Mouse (Mus musculus): ENCODE measurements around the gene Fyn.

The Fyn gene

DNA sequence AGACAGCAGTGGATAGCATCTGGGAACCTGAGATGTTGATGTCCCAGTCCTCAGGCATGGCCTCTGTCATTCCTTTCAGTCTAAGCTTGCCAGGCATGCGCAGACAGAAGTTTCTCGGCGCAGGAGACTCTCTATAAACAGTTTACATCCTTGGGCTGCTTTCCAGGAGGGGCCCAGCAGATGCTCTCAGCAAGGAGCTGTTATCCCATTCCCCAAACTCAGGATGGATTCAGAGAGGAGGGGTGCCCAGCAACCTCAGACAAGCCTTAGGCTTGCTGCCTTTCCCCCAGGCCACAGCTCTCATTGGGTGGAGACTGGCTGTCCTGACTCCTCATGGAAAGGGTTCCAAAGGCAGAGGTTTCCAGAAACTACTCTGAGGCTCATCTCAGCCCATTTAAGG is 242.6 kb downstream of the Fyn start:
- no peak for DNase-seq (ENCODE audit: low read depth)

DNA sequence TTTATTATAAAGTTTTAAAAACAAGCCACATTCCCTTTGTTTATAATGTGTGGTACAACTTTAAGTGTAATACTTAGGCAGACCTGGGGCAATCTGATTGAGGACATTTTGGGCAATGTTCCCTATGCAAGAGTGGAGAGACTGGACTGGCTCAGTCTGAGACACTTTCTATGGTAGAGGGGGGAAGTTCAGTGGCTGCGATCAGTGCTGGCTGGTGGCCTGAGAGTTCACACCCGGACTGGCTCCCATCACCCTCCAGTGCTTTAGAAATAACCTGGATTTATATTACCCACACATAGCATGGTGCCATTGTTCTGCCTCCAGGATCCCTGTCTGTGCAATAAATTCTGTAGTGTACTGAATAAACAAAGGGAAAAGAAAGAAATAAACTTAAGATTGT is 243.5 kb downstream of the Fyn start:
- DNase-seq (ENCODE audit: low read depth), result peak; percentile 39

GRCm38 (mm10) chr10:39612633-39612988 is 244.0 kb downstream of the Fyn start, which contains the start of gene Traf3ip2:
Gene Traf3ip2, plus strand, starts transcription at chr10:39612934.
- no peak for DNase-seq (ENCODE audit: low read depth)

DNA sequence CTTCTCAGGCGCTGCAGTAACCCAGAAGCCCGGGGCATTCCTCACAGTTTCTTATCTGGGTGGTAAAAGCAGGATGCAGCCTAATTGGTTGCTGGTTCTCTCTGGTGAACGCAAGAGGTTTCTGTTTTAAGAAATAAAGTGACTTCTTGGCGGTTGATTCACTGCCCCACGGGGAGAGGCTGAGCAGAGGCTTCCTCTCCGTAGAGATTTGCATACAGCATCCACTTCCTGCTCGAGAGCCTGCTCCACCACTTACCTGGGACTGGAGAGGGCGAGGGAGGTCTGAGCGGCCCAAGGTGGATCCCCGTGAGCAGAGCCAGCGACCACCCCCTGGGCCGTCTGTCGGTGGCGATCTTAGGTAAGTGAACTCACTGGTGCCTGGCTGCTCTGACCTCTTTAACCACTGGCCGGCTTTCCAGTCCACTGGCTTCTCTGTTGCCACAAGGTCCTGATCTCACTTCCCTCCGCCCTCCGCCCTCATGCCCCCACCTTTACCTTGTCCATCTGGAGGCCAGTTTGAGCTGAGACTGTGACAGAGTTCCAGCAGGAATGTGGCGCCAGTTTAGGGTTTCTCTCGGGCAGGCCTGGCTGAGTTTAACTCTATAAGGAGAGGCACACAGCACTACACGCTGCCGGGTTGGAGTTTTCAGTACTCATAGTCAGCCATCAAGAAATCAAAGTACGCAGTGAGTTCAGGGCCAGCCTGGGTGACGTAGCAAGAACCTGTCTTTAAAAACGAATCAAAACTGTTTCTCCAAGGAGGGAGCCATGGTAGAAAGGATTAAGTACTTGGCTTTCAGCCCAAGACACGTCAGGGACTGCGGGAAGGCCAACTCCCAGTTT is 244.6 kb downstream of the Fyn start:
- peak; percentile 96 for DNase-seq (ENCODE audit: low read depth)

- DNase-seq (ENCODE audit: low read depth), result peak; percentile 85
These were observed 245.3 kb downstream of the Fyn start for GRCm38 (mm10) chr10:39613973-39614372.

DNA sequence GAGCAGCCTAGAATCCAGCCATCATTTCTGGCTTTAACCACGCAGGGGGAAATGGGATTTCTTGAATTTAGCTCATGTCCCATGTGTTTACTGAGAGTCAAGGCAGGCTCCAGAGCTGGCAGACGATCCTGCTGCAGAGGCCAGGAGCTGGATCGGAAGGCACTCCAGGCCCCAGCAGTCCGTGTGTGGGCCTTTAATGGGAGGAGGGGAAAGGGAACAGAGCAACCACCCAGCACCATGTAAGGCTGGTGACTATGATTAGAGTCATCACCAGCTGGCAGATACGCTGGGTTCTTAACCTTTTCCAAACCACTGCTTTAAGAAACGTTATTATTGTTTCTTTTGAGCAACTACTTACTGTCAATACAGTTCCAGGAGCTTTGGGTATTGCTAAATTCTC is 246.0 kb downstream of the Fyn start:
- DNase-seq (ENCODE audit: low read depth), result peak; percentile 96
